Mouse (Mus musculus): ENCODE measurements around the gene Ubap2l.

DNA sequence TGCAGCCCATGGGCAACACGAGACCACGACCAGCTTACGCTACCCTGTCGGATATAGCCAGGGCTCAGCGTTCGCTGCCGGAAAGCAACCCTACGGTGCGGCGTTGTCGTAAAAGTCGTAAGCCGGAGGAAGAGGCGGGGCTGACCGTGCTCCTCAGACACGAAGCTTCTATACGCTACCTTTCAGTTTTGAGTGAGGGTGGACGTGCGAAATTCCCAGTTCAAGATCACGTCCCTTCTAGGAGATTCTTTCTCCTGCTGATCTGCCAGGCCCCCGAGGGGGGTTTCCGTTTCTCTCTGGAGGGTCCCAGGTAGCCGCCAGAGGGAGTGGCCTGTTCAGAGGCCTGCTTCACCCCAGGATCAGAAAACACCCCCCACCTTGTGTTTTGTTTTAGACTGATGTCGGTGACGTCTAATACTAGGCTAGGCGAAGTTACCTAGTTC lies 53.8 kb downstream of the Ubap2l start, which contains the start of gene Hax1:
- TF ChIP-seq GATA1 (IDR thresholded peaks at IDR 0.05; ENCODE audit: borderline replicate concordance, low read length) (no peak), FLI1 (IDR thresholded peaks at IDR 0.05; ENCODE audit: low read length) (no peak)
